Mouse (Mus musculus) layer of hippocampus, adult 11-12 months (tissue): ENCODE results near the gene Lingo1.
A peak's percentile ranks its signal among the peaks of the same experiment; 100 is the strongest.

Experiments
- DNase-seq: peaks from one replicate; pipeline ENCODE4 v3.0.0; 2022; ENCODE audit warnings: low spot score

The Lingo1 gene

GRCm38 (mm10) chr9:56678929-56679681 is 117.2 kb downstream of the Lingo1 start:
- no peak for DNase-seq

GRCm38 (mm10) chr9:56675696-56676095 is 120.6 kb downstream of the Lingo1 start:
- DNase-seq = no peak

DNA sequence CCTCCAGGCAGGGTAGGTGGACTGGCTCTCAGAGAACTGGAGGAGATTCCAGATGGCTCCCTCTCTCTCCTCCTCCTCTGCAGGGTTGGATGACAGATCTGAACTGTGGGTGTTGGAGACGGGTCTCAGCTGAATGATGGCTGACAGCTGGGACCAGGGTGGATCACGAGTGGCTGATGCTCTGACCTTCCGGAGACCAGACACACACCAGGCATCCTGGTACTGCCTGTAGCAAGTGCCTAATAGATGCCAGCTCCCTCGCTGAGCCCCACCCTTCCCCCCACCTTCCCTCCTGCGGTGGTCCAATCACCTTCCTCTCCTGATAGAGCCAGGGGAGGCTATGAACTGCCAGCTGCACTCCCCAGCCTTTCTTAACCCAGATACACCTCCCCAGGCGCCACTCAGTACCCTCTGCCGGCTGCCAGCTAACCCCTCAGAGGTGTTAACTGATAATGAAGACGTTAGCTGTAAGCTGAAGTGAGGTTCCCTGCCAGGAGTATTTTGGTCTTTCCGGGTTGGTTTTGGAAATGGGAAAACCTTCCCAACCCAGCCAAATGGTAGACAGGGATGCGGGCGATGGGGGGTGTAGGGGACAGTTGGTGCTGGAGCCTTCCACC is 126.6 kb downstream of the Lingo1 start:
- no peak for DNase-seq

DNA sequence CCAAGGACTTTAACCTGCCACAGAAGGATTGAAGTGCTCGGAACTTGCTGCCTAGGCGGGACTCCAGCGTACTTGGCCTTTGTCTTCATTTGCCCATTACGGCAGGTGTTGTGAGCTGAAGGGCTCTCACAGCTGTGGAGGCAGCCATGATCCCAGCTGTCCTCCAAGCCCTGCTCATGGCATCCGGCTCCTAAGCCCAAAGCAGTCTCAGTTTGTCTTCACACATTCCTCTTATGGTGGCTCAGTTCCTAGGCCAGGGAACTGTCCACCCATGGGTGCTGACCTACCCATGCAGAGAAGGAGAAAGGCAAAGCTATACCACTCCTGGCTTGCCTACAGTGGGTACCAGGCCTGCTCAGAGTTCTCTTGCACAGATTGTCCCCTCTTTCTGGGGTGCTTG is 132.1 kb downstream of the Lingo1 start:
- no peak for DNase-seq

DNA sequence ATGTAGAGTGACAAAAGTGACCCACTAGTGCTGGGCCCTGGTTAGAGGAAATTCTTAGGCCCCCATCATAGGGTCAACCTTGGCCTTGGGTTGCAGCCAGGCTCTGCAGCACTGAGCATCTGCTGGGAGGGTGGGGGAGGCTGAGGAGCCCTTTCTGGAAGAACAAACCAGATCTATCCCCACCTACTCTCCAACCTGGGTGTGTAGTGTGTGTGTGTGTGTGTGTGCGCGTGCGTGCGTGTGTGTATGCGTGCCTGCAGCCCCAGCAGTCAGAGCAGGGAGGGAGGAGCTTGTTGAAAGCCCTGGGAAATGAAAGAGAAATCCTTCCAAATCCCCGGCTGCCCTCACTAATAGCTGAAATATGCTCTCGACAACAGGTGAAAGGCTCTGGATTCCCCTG is 133.3 kb downstream of the Lingo1 start:
- DNase-seq = peak; percentile 58

- DNase-seq = no peak
These were observed 133.9 kb downstream of the Lingo1 start for GRCm38 (mm10) chr9:56662405-56662804.

DNA sequence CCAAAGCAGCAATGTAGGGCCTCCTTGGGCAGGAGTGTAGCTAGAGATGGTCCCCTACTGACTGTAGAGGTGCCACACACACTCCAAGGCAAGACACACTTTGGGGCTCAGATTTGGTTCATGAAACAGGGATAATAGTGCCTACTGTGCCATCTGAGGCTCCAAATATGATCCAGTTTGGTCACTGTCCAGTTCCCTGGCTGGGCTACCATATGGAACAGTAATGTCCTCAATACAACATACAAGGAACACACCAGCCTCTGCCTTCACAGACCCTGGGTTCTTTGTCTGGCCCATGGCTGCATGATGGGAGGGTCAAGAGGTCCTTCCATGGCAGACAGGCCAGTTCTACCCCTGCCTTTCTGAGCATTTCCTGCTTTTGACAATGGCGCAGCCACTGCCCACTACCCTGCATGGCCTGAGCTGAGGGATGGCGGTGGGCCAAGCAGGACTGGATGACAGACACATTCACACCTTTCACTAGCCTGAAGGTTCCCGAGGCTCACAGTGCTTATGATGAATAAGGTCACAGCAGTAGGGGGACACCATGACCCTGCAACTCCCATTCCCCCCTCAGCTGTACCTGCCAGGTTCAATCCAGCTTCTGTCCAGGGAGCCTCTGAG is 134.9 kb downstream of the Lingo1 start:
- no peak for DNase-seq

DNA sequence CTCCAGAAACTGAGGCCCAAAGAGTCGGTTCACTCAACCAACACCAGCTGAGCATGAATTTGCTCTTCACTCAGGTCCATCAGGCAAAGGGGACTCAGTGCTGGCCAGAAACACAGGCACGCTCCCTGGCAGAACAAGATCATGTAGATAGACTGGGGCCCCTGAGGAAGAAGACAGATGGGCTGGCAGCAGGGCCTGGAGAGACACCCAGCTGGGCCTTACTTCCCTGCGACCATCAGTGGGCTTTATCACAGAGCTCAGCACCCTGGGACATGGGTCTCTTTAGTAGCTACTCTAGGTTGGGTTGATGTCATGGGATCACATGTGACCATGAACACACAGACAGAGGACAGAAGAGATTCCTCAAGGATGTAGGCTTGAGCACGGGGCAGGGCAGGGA is 137.7 kb downstream of the Lingo1 start:
- no peak for DNase-seq

GRCm38 (mm10) chr9:56657996-56658398 is 138.3 kb downstream of the Lingo1 start:
- DNase-seq = peak; percentile 81

- peak; percentile 81 for DNase-seq
These were observed 139.3 kb downstream of the Lingo1 start for GRCm38 (mm10) chr9:56656766-56657542.

DNA sequence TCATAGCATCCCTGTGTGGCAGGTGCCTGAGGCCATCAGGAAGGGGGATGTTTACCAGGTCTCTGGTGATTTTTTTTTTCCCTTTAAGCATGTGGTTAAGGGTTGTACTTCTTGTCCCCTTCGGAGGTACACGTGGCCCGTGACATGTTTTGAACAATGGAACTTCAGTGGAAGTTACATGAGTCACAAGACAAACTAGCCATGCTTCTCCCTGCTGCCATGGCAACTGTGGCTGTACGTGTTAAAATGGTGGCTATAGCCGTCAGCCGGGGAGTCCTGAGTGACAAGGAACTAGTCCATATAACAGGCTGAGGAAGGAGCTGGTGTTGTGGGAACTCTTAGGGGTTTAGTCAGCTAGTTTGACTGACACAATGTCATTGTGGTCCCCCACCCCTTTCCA is 141.1 kb downstream of the Lingo1 start:
- DNase-seq = no peak

DNA sequence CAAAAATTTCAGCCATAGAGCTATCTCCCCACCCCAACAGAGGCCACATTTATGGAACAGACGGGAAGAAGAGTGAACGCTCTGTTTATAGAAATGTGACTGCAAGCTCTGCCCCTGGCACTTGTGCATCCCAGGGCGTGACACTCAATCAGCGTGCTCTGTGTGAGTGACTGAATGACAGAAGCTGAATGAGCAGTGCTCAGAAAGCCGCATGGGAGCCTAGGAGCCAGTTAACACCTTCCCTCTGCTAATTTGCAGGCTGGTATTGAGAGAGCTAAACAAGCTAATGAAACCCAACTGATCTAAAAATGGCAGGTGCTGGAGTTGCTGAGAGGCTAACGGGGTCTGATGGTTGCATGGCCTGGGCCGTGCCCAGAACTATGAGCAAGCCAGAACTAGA is 143.7 kb downstream of the Lingo1 start:
- DNase-seq = no peak

- no peak for DNase-seq
These were observed 144.7 kb downstream of the Lingo1 start for GRCm38 (mm10) chr9:56651586-56651985.

DNA sequence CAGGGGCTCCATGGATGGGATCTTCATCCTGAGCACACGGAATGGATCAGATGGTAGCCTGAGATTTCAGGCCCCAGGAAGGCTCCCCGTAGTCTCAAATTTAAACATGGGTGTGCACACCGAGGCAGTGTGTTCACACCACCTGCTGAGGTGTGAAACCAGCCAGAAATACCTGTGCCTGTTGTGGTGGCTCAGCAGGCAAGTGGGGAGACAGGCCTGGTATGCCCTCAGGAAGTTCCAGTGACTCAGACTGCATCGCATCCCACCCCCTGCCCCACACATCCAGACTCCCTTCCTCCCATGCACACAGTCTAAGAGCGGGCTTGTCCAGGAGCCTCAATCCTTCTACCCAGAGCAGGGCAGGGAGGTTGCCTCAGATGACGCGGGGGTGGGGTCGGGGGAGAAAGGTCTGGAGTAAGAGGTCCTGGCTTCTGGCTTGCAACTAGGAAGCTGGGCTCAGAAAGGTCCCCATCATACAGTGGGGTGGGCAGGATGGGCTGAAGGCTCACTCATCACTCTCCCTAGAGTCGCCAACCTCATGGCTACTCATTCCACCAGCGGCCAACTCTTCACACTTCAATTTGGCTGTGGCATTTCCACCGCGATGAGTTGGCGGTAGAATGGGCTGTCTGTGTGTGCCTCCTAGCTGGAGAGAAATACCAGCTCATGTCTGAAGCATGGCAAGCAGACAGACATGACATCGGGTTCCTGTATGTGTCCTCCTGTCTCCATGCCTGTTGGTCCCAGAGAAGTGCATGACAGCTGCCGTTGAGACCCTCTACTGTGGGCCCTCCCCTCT is 149.8 kb downstream of the Lingo1 start:
- no peak for DNase-seq

GRCm38 (mm10) chr9:56643474-56643873 is 152.8 kb downstream of the Lingo1 start:
- no peak for DNase-seq

- DNase-seq = peak; percentile 50
These were observed 157.9 kb downstream of the Lingo1 start for GRCm38 (mm10) chr9:56638226-56638905.

- peak; percentile 73 for DNase-seq
These were observed 158.8 kb downstream of the Lingo1 start for GRCm38 (mm10) chr9:56637403-56637857.

DNA sequence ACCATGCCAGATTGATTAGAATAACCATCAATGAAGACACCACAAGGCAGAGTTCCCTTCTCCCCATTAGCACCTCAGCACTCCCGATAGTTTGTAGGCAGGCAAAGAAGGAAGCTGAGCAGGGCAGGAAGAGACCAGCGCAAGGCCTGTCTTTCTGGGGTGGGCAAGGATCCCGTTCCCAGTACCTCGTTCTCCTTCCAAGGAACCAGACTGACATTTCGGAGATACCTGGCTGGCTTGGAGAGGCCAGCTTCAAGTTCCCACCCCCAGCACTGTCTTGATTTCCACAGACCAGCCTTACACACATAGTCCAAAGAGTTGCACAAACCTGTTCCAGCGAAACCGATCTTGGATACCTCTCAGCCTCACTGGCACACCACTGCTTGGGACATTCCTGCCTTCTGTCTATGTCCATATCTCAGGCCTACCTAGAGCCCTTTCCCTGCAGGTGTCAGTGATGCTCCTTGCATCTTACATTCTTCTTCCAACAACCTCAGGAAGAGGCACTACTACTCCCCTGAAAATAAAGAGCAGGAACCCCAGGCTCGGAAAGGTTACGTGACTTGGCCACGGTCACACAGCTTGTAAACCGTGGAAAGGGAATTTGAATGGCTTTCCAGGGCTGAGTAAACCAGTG is 159.4 kb downstream of the Lingo1 start:
- DNase-seq = no peak

DNA sequence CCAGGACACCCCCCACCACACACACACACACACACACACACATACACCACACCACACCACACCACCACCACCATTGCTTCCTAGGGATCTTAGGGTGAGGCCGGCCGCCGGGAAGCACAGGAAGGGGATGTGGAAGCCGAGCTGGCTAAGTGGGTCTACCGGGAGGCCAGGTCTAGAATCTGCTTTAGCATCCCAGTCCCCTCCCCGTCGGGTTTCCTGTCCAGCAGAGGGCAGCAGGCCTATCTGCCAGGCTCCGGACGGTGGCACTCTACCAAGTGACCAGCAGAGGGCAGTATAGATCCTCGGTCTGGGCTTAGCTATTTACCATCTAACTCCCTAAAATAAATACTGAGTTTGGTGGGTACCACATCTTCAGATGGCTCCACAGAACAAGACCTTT is 160.1 kb downstream of the Lingo1 start:
- DNase-seq = peak; percentile 95

GRCm38 (mm10) chr9:56635498-56636121 is 160.7 kb downstream of the Lingo1 start:
- peak; percentile 59 for DNase-seq
